Mouse (Mus musculus) ES-E14 (cell line): ENCODE data around the gene Kcna1. TPM values are rescaled to one million over a fixed set of nuclear protein-coding genes. Genes with fewer than 3 reads are reported as not detected.

ENCODE experiments used
- DNase-seq: peaks from one replicate; pipeline ENCODE4 v3.0.0-alpha.2; 2013; ENCODE audit warnings: low read depth, low spot score
- H3K27ac ChIP-seq: 2 replicates; pipeline ENCODE4 v1.5.1; 2012; ENCODE audit warnings: low read depth, mild to moderate bottlenecking, low read length, moderate library complexity, mixed read lengths; ENCODE audit not compliant: poor library complexity, insufficient read depth, severe bottlenecking
- H3K36me3 ChIP-seq: 2 replicates; pipeline ENCODE4 v1.6.1; 2012; ENCODE audit warnings: mild to moderate bottlenecking, low read length, moderate library complexity, mixed read lengths; ENCODE audit not compliant: control insufficient read depth, poor library complexity, insufficient read depth, severe bottlenecking
- H3K4me1 ChIP-seq, 2 experiments: fragments of 150-350 bp in 1 of 2; sonication (generic) in 1 of 2; 2 replicates each; pipeline ENCODE4 v1.6.1; 2012; ENCODE audit warnings: low read length in 2 of 2, mild to moderate bottlenecking in 1 of 2, mixed read lengths in 1 of 2; ENCODE audit not compliant: control insufficient read depth in 2 of 2, insufficient read depth in 2 of 2, poor library complexity in 1 of 2
- H3K4me3 ChIP-seq, 2 experiments: fragments of 150-350 bp in 1 of 2; sonication (generic) in 1 of 2; 2 replicates each; pipeline ENCODE4 v1.5.1; 2012; ENCODE audit warnings: low read length in 2 of 2, low read depth in 1 of 2, mild to moderate bottlenecking in 1 of 2, mixed read lengths in 1 of 2; ENCODE audit not compliant: insufficient read depth in 1 of 2, poor library complexity in 1 of 2, severe bottlenecking in 1 of 2
- H3K9ac ChIP-seq: 2 replicates; pipeline ENCODE4 v1.6.1; 2012; ENCODE audit warnings: low read depth, mild to moderate bottlenecking, low read length, mixed read lengths; ENCODE audit not compliant: poor library complexity, insufficient read depth, severe bottlenecking
- H3K9me3 ChIP-seq: fragments of 150-350 bp; sonication (generic); 2 replicates; pipeline ENCODE4 v1.6.1; 2012; ENCODE audit warnings: low read depth, mild to moderate bottlenecking, low read length; ENCODE audit not compliant: control insufficient read depth, insufficient read depth
- CHD2 ChIP-seq: IDR thresholded peaks from 2 replicates; pipeline ENCODE4 v1.6.1; 2014; ENCODE audit warnings: mild to moderate bottlenecking, low read depth, low read length, inconsistent platforms
- HCFC1 ChIP-seq: IDR thresholded peaks from 2 replicates; pipeline ENCODE4 v1.6.1; 2012; ENCODE audit warnings: low read length, inconsistent platforms, borderline replicate concordance; ENCODE audit not compliant: insufficient read depth
- MAFK ChIP-seq: IDR thresholded peaks from 2 replicates; pipeline ENCODE4 v1.6.1; 2014; ENCODE audit warnings: mild to moderate bottlenecking, low read depth, low read length, inconsistent platforms; ENCODE audit not compliant: insufficient read depth
- ZC3H11A ChIP-seq: IDR thresholded peaks from 2 replicates; pipeline ENCODE4 v1.6.1; 2012; ENCODE audit warnings: low read depth, mild to moderate bottlenecking, inconsistent platforms, low read length, borderline replicate concordance
- ZNF384 ChIP-seq: IDR thresholded peaks from 2 replicates; pipeline ENCODE4 v1.6.1; 2012; ENCODE audit warnings: low read depth, low read length, inconsistent platforms
- in situ Hi-C, 2 experiments: fragments of 600-800 bp; cut with MboI; formaldehyde crosslinking; loops; one replicate each; pipeline ENCODE4 v1.15.1; 2025; ENCODE audit warnings: low sequenced_read_pairs in 2 of 2, inconsistent platforms in 1 of 2; ENCODE audit not compliant: unreplicated experiment in 2 of 2
- total RNA-seq: library from RNA; depleted of rRNA; stranded (reverse); fragments of 300-350 nt; gene quantifications from 2 replicates; pipeline ENCODE4 v1.2.3, GENCODE M21; 2012

Kcna1 gene
- total RNA-seq, 1 experiment, result 0.18 TPM

DNA sequence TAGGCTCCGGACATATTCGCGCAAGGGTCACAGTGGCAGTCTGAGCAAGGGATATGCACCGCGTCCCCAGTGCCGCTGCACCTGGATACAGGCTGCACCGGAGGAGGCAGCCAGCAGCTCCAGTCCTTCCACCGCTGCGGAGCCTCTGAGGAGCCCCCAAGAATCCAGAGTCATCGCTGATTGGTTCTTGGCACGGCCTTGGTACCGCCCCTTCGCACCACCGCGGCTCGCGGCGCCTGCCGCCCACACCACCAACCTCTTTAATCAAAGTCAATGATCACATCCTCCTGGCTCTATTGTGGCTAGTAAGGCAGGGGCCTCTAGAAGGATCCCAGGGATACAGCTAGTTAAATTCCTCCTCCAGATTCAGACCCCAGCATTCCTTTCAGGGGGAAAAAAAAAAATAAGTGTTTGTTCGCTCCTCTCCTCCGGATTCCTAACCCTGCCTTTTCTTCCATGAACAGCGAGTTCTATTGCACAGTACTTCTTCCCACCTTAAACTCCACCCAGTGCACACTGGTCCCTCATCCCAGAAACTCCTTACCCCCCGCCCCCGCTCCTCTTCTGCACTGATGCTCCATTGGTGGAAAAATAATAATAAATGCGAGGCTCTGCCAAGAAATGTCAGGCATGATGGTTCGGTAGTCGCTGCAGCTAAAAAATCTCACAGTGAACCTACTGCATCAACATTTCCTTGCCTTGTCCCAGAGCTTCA, 383 bp downstream of the Kcna1 start:
- peak; percentile 49 for DNase-seq
- Histone ChIP-seq H3K9ac (no peak overlapping the region), H3K36me3 (no peaks in the 10 kb centered on the region), H3K9me3 (no peaks in the 10 kb centered on the region), H3K4me3 (peak overlapping the region; percentile 58), H3K4me1 (peaks cover 0 to 5% of the 10 kb centered on the region in 2 experiments; a peak in 1 of 4 replicates), H3K27ac (no peak overlapping the region)
- no peak for TF ChIP-seq MAFK
- TF ChIP-seq CHD2, result no peak
- in situ Hi-C loops, result loop anchor here in 1 of 2 experiments (25.0 kb wide), 1 partner anchor 516 kb away; the partner anchor contains the start of gene Ccnd2

DNA sequence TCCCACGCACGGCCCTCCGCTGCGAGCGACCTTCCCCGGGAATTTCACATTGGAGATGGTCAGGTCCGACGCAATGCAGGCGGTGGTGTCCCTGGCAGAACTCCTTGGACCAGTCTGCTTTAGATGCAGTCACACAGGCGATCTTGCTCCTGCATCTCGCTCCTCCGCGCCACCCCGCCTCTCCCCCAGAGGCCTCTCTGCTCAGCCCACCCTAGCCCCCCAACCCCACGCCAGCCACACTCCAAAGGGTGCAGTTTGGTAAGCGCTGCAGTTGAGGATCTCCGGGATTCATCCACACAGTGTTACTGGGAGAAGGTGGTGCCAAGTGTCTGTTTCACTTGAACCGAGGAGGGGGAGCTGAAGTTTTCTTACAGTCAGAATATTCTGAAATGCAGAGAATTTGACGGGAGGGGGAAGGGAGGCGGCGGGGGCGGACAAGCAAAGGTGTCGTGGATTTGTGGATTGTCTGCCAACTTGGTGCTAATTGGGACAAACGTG, 1.1 kb downstream of the Kcna1 start:
- TF ChIP-seq ZC3H11A (no peak), CHD2 (no peak), HCFC1 (no peak), MAFK (no peak), ZNF384 (no peak)
- Histone ChIP-seq H3K9ac (no peak overlapping the region), H3K36me3 (no peaks in the 10 kb centered on the region), H3K27ac (no peak overlapping the region), H3K9me3 (no peaks in the 10 kb centered on the region), H3K4me3 (peak overlapping the region; percentile 58), H3K4me1 (peaks cover 0 to 5% of the 10 kb centered on the region in 2 experiments; a peak in 1 of 4 replicates)
- no peak for DNase-seq
- in situ Hi-C loops, result loop anchor here in 1 of 2 experiments (25.0 kb wide), 1 partner anchor 517 kb away; the partner anchor contains the start of gene Ccnd2

DNA sequence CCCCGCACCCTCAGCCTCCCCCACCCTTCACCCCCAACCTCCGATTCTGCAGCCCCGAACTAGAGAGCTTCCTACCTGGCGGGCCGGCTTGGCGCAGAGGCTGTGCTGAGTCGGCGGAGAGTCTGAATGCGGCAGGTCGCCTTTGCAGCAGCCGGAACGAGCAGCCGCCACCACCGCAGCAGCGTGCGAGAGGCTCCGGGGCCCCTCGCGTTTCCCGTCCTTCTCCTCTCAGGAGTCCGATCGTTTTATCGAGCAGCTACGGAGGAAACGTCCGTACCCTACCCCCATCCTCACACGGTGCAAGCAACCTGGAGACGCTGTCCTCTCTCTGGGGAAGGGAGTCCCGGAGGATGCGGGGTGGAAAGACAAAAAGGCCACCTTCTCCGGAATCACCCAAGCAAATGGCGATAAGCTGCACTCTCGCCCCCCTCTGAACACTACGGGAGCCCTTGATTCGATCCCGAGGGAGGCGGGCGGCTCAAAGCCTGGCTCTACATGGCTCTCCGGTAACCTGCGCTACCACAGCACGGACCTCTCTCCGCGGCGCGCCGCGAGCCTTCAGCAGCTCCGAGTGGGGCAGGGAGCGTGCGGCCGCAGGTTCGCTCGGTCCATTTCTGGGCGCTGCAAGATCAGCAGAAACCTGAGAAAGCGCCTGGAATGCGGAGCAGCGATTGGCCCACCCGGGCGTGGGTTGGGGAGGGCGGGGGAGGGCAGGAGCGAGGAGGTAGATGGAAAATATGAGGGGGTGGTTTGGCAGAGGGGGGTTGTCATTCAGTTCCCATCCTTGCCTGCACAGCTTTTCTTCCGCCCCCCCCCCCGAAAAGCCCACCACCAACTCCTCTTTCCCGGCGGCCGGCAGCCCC, 1.8 kb downstream of the Kcna1 start:
- Histone ChIP-seq H3K36me3 (no peaks in the 10 kb centered on the region), H3K9ac (no peak overlapping the region), H3K4me1 (peaks cover 0 to 5% of the 10 kb centered on the region in 2 experiments; a peak in 1 of 4 replicates), H3K27ac (no peak overlapping the region), H3K4me3 (peak overlapping the region; percentile 58), H3K9me3 (no peaks in the 10 kb centered on the region)
- 0 out of 2 replicates have a peak, but pooled peaks have one; percentile 53 for TF ChIP-seq MAFK
- no peak for TF ChIP-seq ZNF384
- DNase-seq, result peak; percentile 22
- in situ Hi-C loops, result loop anchor here in 1 of 2 experiments (25.0 kb wide), 1 partner anchor 518 kb away; the partner anchor contains the start of gene Ccnd2

DNA sequence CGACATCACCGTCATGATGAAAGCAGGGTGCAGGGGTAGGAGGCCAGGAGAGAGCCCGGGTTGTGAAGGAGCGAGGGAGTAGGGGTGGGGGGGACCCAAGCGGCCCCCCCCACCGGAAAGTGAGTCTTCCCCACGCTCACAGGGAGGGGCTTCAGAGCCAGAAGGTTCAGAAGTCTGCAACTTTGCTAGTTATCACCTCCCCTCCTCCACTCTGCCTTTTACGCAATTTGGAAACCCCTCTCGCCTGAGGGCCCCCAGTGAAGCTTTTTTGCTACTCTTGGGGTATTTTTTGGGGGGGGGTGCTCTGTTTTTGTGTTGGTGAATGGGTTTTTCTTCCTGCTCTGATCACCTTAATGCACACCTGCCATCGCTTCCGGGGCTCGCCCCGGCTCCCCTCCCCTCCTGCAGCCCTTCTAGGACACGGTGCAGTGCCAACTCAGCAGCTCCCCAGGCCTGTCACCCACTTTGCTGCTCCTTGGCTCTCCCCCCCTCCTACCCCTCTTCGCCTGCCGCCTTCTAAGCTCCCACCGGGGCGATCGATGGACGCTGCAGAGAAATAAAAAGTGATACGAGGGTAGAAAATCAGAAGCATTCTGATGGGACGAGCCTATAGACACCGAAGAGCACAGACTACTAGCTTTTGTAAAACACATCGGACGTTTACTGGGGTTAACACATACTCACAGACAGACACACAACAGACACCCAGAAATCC, 2.7 kb downstream of the Kcna1 start:
- Histone ChIP-seq H3K9me3 (no peaks in the 10 kb centered on the region), H3K4me3 (peak overlapping the region in 1 of 2 experiments; percentile 44; a peak in 1 of 4 replicates), H3K27ac (no peak overlapping the region), H3K9ac (no peak overlapping the region), H3K4me1 (peaks cover 0 to 5% of the 10 kb centered on the region in 2 experiments; a peak in 1 of 4 replicates), H3K36me3 (no peaks in the 10 kb centered on the region)
- TF ChIP-seq HCFC1, result no peak
- TF ChIP-seq MAFK, result no peak
- in situ Hi-C loops, result loop anchor here in 1 of 2 experiments (25.0 kb wide), 1 partner anchor 519 kb away; the partner anchor contains the start of gene Ccnd2
- no peak for DNase-seq
